Mouse (Mus musculus) right cerebral cortex, postnatal 25 days (tissue): ENCODE data around the gene Efcab5.
"Not testable (repeated sequence)": the region's sequence is repeated elsewhere in the genome, so short reads cannot be mapped to it uniquely, and the experiment has no call there.

Source experiments
- DNase-seq: peaks from one replicate; pipeline ENCODE4 v3.0.0; 2022

Efcab5 gene

GRCm38 (mm10) chr11:77174531-77174930, 14.2 kb downstream of the Efcab5 start:
- no peak for DNase-seq

DNA sequence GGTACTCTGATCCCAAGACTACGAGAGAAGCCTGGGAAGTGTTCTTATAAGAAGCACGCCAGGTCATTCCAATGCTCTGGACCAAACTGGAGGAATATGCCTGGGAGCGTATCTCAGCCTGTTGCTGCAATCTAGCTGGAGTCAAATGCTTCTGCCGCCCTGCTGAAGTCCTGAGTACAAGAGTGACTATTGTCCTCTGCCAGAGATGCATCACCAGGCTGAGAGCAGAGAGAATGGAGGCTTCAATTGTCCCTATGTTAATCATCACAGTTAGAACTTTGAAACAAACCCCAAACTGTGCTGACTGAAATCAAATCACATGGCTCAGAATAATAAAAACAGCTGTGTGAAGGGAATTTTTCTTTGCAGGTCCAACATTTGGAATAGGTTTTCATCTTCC, 15.0 kb downstream of the Efcab5 start:
- no peak for DNase-seq

DNA sequence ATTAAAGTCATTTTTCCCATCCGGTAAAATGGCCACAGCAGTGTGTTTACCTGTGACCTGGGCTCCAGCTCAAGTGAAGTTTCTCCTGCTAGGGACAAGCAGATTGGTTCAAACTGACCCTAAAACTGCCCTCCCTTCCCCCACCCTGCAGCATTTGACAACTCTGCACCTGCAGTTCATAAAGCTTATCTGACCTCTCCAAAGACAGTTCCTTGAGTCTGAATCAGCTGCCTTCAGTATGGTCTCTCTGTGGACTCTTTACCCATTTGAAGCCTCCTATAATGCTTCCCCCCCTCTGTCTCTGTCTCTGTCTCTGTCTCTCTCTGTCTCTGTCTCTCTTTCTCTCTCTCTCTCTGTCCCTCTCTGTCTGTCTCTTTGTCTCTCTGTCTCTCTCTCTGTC, 28.0 kb downstream of the Efcab5 start:
- no peak for DNase-seq

DNA sequence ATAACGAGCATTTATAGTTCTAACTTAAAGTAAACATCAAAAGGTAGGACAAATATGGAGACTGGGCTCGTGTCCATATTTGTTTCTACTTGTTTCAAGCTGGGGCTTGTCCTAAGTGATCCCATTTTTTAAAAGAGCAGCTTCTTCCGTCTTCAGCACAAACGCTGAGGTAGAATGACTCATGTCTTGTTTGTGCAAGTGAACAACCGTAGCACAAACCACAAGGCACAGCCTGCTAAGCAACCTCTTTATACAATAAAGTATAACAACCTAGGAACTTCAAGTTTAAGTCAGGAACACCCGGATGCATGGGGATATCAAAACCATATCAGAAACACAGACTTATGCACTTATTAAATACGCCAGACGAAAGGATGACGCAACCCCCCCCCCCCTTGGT, 28.4 kb downstream of the Efcab5 start:
- DNase-seq, result no peak

GRCm38 (mm10) chr11:77154214-77154613, 34.6 kb downstream of the Efcab5 start:
- no peak for DNase-seq

GRCm38 (mm10) chr11:77150806-77151205, 38.0 kb downstream of the Efcab5 start:
- DNase-seq, result no peak

DNA sequence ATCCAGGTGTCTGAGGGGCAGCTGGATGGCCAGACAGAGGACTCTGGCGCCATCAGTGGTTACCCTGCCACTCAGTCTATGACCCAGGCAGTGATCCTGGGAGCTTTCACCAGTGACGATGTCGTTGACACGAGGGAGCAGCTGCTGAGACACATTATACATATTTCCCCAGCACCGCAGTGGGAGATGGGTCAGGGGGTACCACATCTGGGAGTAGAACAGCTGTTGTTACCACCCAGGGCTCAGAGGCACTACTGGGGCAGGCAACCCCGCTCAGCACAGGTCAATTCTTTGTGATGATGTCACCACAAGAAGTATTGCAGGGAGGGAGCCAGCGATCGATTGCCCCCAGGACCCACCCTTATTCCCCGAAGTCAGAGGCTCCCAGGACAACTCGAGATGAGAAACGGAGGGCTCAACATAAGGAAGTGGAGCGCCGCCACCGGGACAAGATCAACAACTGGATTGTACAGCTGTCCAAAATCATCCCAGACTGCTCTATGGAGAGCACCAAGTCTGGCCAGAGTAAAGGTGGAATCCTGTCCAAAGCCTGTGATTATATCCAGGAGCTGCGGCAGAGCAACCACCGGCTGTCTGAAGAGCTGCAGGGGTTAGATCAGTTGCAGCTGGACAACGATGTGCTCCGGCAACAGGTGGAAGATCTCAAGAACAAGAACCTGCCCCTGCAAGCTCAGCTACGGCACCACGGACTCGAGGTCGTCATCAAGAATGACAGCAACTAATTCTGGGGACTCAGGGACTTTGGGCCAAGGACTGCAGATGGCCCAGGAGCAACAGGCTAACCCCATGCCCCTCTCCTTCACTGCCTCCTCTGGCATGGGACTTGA, 38.8 kb downstream of the Efcab5 start:
- not testable (repeated sequence) for DNase-seq

GRCm38 (mm10) chr11:77148774-77149173, 40.0 kb downstream of the Efcab5 start:
- DNase-seq, result no peak

- DNase-seq, result no peak
These were observed 41.0 kb downstream of the Efcab5 start for GRCm38 (mm10) chr11:77147753-77148152.

GRCm38 (mm10) chr11:77145423-77145822, 43.3 kb downstream of the Efcab5 start:
- no peak for DNase-seq

- no peak for DNase-seq
These were observed 46.8 kb downstream of the Efcab5 start for GRCm38 (mm10) chr11:77141938-77142337.

GRCm38 (mm10) chr11:77139976-77140375, 48.8 kb downstream of the Efcab5 start:
- DNase-seq, result no peak

GRCm38 (mm10) chr11:77133450-77133849, 55.3 kb downstream of the Efcab5 start:
- no peak for DNase-seq

DNA sequence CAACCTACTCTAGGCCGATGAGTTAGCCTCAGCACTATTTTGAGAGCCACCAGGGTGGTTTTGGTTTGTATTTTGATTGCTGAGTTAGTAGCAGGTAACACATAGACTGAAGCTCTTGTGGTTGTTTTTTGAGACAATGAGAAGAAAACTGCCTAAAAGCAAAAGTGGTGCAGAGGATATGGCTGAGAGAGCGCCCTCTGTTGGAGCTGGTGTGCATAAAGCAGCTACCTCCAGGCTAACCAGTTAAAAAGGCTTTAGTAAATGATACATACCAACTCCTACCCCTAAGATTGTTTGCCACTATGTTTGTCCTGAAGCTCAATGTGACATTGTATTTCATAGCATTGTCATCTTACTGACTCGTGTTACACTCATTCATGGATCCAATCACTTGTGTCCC, 56.2 kb downstream of the Efcab5 start:
- DNase-seq, result no peak

DNA sequence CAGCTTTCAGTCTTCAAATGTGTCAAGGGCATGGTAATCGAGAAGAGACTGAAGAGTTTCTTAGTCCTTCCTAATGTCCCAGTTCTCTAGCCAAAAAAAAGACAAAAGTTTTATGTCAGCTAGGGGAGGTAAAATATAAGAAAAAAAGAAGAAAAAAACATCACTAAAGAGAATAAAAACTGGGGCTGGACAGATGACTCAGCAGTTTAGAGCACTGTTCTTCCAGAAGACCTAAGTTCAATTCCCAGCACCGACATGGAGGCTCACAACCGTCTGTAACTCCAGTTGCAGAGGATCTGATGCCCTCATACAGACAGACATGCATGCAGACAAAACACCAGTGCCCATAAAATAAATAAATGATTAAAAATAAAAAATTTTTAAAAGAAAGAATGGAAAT, 60.2 kb downstream of the Efcab5 start:
- no peak for DNase-seq

DNA sequence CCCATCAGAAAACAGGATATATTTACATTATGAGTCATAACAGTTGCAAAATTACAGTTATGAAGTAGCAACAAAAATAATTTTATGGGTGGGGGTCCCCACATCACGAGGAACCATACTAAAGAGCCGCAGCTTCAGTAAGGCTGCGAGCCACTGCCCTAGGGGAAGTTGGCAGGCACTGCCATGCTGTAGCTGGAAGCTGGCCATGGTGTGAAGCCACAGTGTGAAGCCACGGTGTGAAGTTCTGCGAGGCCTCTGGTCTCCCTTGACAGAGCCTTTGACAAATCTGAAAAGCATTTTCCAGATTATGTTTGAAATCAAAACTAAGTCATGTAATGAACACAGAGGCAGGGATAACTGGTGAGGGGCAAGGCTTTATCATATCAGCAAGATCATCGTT, 77.6 kb downstream of the Efcab5 start:
- DNase-seq, result no peak

- no peak for DNase-seq
These were observed 80.3 kb downstream of the Efcab5 start for GRCm38 (mm10) chr11:77108442-77108841.

DNA sequence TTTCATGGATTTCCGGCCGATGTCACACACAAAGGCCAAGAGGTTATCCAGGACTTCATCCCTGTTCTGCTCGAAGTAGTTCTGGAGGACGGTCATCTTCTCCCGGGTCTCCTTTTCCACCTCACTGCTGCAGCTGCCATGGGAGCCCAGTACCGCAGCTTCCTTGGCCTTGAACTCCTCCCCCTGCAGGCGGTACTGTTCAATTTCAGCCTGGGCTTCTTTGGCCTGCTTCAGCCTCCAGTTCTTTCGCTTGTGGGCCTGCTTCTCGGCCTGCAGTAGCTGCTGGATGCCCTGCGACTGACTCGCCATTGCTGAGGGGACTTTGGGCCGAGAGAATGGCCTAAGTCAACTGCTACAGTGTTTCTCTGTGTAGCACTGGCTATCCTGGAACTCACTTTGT, 80.9 kb downstream of the Efcab5 start:
- not testable (repeated sequence) for DNase-seq

DNA sequence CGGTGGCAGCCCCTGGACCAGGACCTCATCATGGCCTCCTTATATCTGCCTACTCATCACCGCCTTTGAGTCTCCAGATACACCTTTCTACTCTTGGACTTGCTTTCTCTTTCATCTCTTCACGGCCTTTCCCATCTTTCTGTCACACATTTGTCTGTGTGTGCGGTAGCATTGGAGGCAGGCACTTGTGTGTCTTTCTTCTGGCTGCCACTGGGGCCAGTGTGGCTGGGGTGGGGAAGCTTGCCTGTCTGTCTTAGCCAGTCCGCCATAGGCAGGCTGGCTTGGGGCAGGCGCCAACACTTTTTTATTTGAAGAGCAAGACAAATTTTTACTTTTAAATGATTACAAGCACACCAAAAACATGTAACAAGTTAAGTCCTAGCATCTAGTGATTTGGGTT, 81.8 kb downstream of the Efcab5 start:
- DNase-seq, result no peak

- peak; percentile 45 for DNase-seq
These were observed 88.4 kb downstream of the Efcab5 start for GRCm38 (mm10) chr11:77100137-77100937.

DNA sequence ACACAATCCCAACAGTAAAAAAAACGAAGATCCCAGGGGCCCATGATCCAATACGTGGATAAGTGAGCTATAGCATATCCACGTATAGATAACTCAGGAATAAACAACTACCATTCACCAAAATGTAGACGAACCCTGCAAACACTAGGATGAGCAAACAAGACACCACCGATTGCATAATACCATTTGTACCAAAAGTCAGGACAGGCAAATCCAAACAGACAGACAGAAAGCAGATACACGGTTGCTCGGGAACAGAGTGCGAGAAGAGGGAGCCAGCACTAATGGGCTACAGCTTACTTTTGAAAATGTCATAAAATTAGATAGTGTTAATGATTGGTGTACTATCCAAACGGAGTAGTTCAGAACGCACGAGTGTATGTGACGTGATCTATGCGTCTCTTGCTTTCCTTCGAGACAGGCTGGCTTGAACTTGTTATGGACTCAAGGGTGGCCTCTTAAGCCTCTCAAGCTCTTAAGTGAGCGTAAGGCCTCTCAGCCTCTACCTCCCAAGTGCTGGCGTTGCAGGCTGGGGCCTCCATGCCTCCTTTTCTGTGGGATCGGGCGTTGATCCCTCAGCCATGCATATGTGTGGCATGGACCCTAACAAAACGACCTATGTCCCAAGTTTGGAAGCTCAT, 90.3 kb downstream of the Efcab5 start:
- DNase-seq, result no peak

DNA sequence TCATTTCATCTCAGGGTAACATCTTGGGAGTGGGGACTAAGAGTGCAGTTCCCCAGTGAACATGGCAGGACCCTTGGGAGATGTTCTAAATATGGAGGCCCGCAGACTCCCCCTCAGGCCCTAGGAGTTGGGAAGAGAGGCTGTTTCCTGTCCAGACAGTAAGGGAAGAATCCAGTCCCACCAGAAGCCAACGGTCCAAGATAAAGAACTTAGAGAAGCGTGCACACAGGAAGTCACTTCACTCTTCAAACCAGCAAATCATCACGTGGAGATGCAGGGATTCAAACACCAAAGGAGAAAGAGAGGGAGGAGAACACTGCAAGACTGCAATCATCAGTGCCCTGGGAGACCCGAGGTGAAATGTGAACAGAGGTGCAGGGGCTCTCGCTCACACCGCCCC, 91.8 kb downstream of the Efcab5 start:
- DNase-seq, result no peak

- DNase-seq, result no peak
These were observed 92.2 kb downstream of the Efcab5 start for GRCm38 (mm10) chr11:77096581-77096980.

DNA sequence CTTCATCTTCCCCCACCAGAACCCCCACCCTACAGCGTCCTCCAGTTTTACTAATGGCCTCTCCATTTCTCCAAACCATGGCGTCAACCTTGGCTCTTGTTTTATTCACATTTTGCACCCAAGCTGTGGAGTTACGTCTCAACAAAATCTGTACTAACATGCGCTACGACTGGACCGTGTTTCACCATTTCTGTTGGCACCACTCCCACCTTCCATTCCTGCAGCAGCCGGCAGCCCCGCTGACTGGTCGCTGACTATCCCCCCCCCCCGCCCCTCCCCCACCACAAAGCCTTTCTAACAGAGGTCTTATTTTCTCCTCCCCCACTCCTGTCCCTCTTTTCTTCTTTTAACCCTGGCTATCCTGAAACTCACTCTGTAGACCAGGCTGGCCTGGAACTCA, 93.6 kb downstream of the Efcab5 start:
- DNase-seq, result no peak
